Mouse (Mus musculus) liver, embryonic 13.5 days (tissue): Measurements from ENCODE around the gene Snn. TPM values are rescaled to one million over a fixed set of nuclear protein-coding genes. Genes with fewer than 3 reads are reported as not detected.

Experiments
- polyA plus RNA-seq: library from polyadenylated mRNA; unstranded; fragments of >200 nt; fragmentation: Nextera tagmentation; extraction: Ambion mirVana; gene quantifications from 2 replicates; pipeline ENCODE4 v1.2.1, GENCODE M21; 2015

Gene Snn
- polyA plus RNA-seq, 1 experiment from 2014 or later, result 3.0 TPM

Other genes starting within 250 kb of the Snn start
- gene Gm11172, start 248.0 kb upstream of the Snn start, polyA plus RNA-seq, result not detected in 2 replicates
- gene Rmi2, start 225.9 kb upstream of the Snn start, polyA plus RNA-seq, result 2.1 and 2.3 TPM in 2 replicates
- gene Litaf, start 5.2 kb downstream of the Snn start, polyA plus RNA-seq, result 31.6 and 34.1 TPM in 2 replicates
- gene Txndc11, start 73.7 kb downstream of the Snn start, polyA plus RNA-seq, result 17.2 and 17.8 TPM in 2 replicates
- gene Zc3h7a, start 115.4 kb downstream of the Snn start, polyA plus RNA-seq, result 27.1 and 36.3 TPM in 2 replicates
- 161 and 200 TPM in 2 replicates for gene Rsl1d1, start 142.4 kb downstream of the Snn start, polyA plus RNA-seq
- gene Gspt1, start 193.4 kb downstream of the Snn start, polyA plus RNA-seq, result 61.0 and 67.3 TPM in 2 replicates